Mouse (Mus musculus): ENCODE measurements around the gene Upk3bl.
"Not testable (repeated sequence)": the region's sequence is repeated elsewhere in the genome, so short reads cannot be mapped to it uniquely, and the experiment has no call there.

- not testable (repeated sequence) for TF ChIP-seq TAL1, GATA1 (IDR thresholded peaks at IDR 0.05; ENCODE audit: low read length)
Observed at GRCm38 (mm10) chr5:136113546-136113945, 59.3 kb downstream of the Upk3bl start.
